Mouse (Mus musculus): ENCODE data around the gene Dlgap1. TPM values are rescaled to one million over a fixed set of nuclear protein-coding genes. Genes with fewer than 3 reads are reported as not detected.
A peak's percentile ranks its signal among the peaks of the same experiment; 100 is the strongest.

Dlgap1 gene
- polyA plus RNA-seq, 1 experiment from 2014 or later: 0.22 TPM

GRCm38 (mm10) chr17:70847086-70847485, 878.2 kb downstream of the Dlgap1 start:
- H3K27me3 ChIP-seq (ENCODE audit: insufficient read depth, low read length): no peaks in the 10 kb centered on the region
- 2% methylated on average over 4 of the region's 4 CpGs for WGBS (ENCODE audit: insufficient replicate concordance)
- H3K27ac ChIP-seq (ENCODE audit: low read depth): peak overlapping the region; percentile 31; the same call in 1 of the 2 replicates
- H3K4me3 ChIP-seq (ENCODE audit: low read depth, low read length): peak overlapping the region; percentile 73
- H3K9ac ChIP-seq (replicated peaks): no peak overlapping the region
- peak overlapping the region; percentile 89 for H3K4me2 ChIP-seq (ENCODE audit: low read depth, low read length)
- H3K4me1 ChIP-seq (ENCODE audit: insufficient read depth): peaks cover 11% of the 10 kb centered on the region
- H3K36me3 ChIP-seq (replicated peaks; ENCODE audit: insufficient read depth, low read length): peaks cover 19% of the 10 kb centered on the region
- peak; percentile 46 for DNase-seq
- ATAC-seq: no peak
- no peaks in the 10 kb centered on the region for H3K9me3 ChIP-seq (ENCODE audit: low read length)
- peak; percentile 68 for TF ChIP-seq CTCF (IDR thresholded peaks at IDR 0.05; ENCODE audit: low read depth)
- TF ChIP-seq EP300 (IDR thresholded peaks at IDR 0.05; ENCODE audit: low read depth): no peak

GRCm38 (mm10) chr17:70847751-70848510, 879.1 kb downstream of the Dlgap1 start:
- peaks cover 11% of the 10 kb centered on the region for H3K4me1 ChIP-seq (ENCODE audit: insufficient read depth)
- DNase-seq (no peak), ATAC-seq (no peak)
- peaks cover 18% of the 10 kb centered on the region for H3K36me3 ChIP-seq (replicated peaks; ENCODE audit: insufficient read depth, low read length)
- H3K9me3 ChIP-seq (ENCODE audit: low read length): no peaks in the 10 kb centered on the region
- H3K4me3 ChIP-seq (ENCODE audit: low read depth, low read length): peak overlapping the region; percentile 73
- H3K27ac ChIP-seq (ENCODE audit: low read depth): peak overlapping the region; percentile 97
- TF ChIP-seq CTCF (IDR thresholded peaks at IDR 0.05; ENCODE audit: low read depth) (no peak), EP300 (IDR thresholded peaks at IDR 0.05; ENCODE audit: low read depth) (no peak)
- peak overlapping the region; percentile 77 for H3K9ac ChIP-seq (replicated peaks)
- WGBS (ENCODE audit: insufficient replicate concordance): 3% methylated on average over 17 of the region's 17 CpGs
- peak overlapping the region; percentile 89 for H3K4me2 ChIP-seq (ENCODE audit: low read depth, low read length)
- no peaks in the 10 kb centered on the region for H3K27me3 ChIP-seq (ENCODE audit: insufficient read depth, low read length)

GRCm38 (mm10) chr17:70848511-70849398, 879.9 kb downstream of the Dlgap1 start:
- Histone ChIP-seq H3K4me2 (ENCODE audit: low read depth, low read length) (peak overlapping the region; percentile 89), H3K27me3 (ENCODE audit: insufficient read depth, low read length) (no peaks in the 10 kb centered on the region), H3K9ac (replicated peaks) (peak overlapping the region; percentile 77), H3K4me3 (ENCODE audit: low read depth, low read length) (peak overlapping the region; percentile 73), H3K36me3 (replicated peaks; ENCODE audit: insufficient read depth, low read length) (peaks cover 10% of the 10 kb centered on the region), H3K4me1 (ENCODE audit: insufficient read depth) (peaks cover 8% of the 10 kb centered on the region), H3K9me3 (ENCODE audit: low read length) (no peaks in the 10 kb centered on the region), H3K27ac (ENCODE audit: low read depth) (peak overlapping the region; percentile 97)
- TF ChIP-seq CTCF (IDR thresholded peaks at IDR 0.05; ENCODE audit: low read depth): no peak
- no peak for TF ChIP-seq EP300 (IDR thresholded peaks at IDR 0.05; ENCODE audit: low read depth)
- ATAC-seq (no peak), DNase-seq (peak; percentile 39)
- WGBS (ENCODE audit: insufficient replicate concordance): 1% methylated on average over 23 of the region's 23 CpGs

- under 1% methylated on average over 33 of the region's 33 CpGs for WGBS (ENCODE audit: insufficient replicate concordance)
- peak; percentile 87 for DNase-seq
- Histone ChIP-seq H3K4me1 (ENCODE audit: insufficient read depth) (peaks cover 13% of the 10 kb centered on the region), H3K27me3 (ENCODE audit: insufficient read depth, low read length) (no peaks in the 10 kb centered on the region), H3K4me2 (ENCODE audit: low read depth, low read length) (peak overlapping the region; percentile 89), H3K36me3 (replicated peaks; ENCODE audit: insufficient read depth, low read length) (peaks cover 8% of the 10 kb centered on the region), H3K4me3 (ENCODE audit: low read depth, low read length) (peak overlapping the region; percentile 73), H3K9me3 (ENCODE audit: low read length) (no peaks in the 10 kb centered on the region), H3K27ac (ENCODE audit: low read depth) (peak overlapping the region; percentile 97), H3K9ac (replicated peaks) (peak overlapping the region; percentile 77)
- TF ChIP-seq CTCF (IDR thresholded peaks at IDR 0.05; ENCODE audit: low read depth): peak; percentile 43
- TF ChIP-seq EP300 (IDR thresholded peaks at IDR 0.05; ENCODE audit: low read depth): peak; percentile 25; the same call in 1 of the 2 replicates
- ATAC-seq: no peak
Measured at GRCm38 (mm10) chr17:70849399-70850232, 880.7 kb downstream of the Dlgap1 start.

- Histone ChIP-seq H3K4me1 (ENCODE audit: insufficient read depth) (peaks cover 13% of the 10 kb centered on the region), H3K9ac (replicated peaks) (peak overlapping the region; percentile 77), H3K9me3 (ENCODE audit: low read length) (no peaks in the 10 kb centered on the region), H3K36me3 (replicated peaks; ENCODE audit: insufficient read depth, low read length) (peaks cover 6% of the 10 kb centered on the region), H3K27ac (ENCODE audit: low read depth) (peak overlapping the region; percentile 97), H3K4me2 (ENCODE audit: low read depth, low read length) (peak overlapping the region; percentile 89), H3K27me3 (ENCODE audit: insufficient read depth, low read length) (no peaks in the 10 kb centered on the region), H3K4me3 (ENCODE audit: low read depth, low read length) (peak overlapping the region; percentile 73)
- ATAC-seq (no peak), DNase-seq (peak; percentile 65)
- WGBS (ENCODE audit: insufficient replicate concordance): 1% methylated on average over 40 of the region's 40 CpGs
- TF ChIP-seq EP300 (IDR thresholded peaks at IDR 0.05; ENCODE audit: low read depth) (no peak), CTCF (IDR thresholded peaks at IDR 0.05; ENCODE audit: low read depth) (no peak)
Measured at GRCm38 (mm10) chr17:70850233-70850995, 881.5 kb downstream of the Dlgap1 start.
